Mouse (Mus musculus): ENCODE results near the gene Evx1. TPM values are rescaled to one million over a fixed set of nuclear protein-coding genes. Genes with fewer than 3 reads are reported as not detected.
"Not testable (repeated sequence)": the region's sequence is repeated elsewhere in the genome, so short reads cannot be mapped to it uniquely, and the experiment has no call there.

The Evx1 gene
- polyA plus RNA-seq, 1 experiment: not detected

- TF ChIP-seq POLR2A (IDR thresholded peaks at IDR 0.05; ENCODE audit: low read depth, low read length) (no peak), CTCF (conservative IDR thresholded peaks at IDR 0.05; ENCODE audit: insufficient read depth, insufficient read length, low read depth, low read length) (no peak)
- H3K27me3 ChIP-seq (replicated peaks; ENCODE audit: control insufficient read depth, insufficient read depth, low read length): peaks cover 7% of the 10 kb centered on the region
- WGBS: 10% methylated on average over 16 of the region's 16 CpGs
- no peak overlapping the region for H3K4me3 ChIP-seq (ENCODE audit: insufficient read depth, low read depth, low read length)
- no peak for DNase-seq
- H3K4me1 ChIP-seq (ENCODE audit: control insufficient read depth, insufficient read depth, low read length): no peaks in the 10 kb centered on the region
- H3K36me3 ChIP-seq (ENCODE audit: control insufficient read depth, insufficient read depth, low read length): no peaks in the 10 kb centered on the region
- H3K27ac ChIP-seq (ENCODE audit: insufficient read depth, low read depth, low read length): no peak overlapping the region
Measured at GRCm38 (mm10) chr6:52322721-52323215, 9.5 kb downstream of the Evx1 start.

- TF ChIP-seq POLR2A (IDR thresholded peaks at IDR 0.05; ENCODE audit: low read depth, low read length): no peak
- TF ChIP-seq CTCF (conservative IDR thresholded peaks at IDR 0.05; ENCODE audit: insufficient read depth, insufficient read length, low read depth, low read length): no peak
- WGBS: 16% methylated on average over 10 of the region's 10 CpGs
- Histone ChIP-seq H3K27ac (ENCODE audit: insufficient read depth, low read depth, low read length) (no peak overlapping the region), H3K4me3 (ENCODE audit: insufficient read depth, low read depth, low read length) (no peak overlapping the region), H3K4me1 (ENCODE audit: control insufficient read depth, insufficient read depth, low read length) (no peaks in the 10 kb centered on the region), H3K27me3 (replicated peaks; ENCODE audit: control insufficient read depth, insufficient read depth, low read length) (peaks cover 7% of the 10 kb centered on the region), H3K36me3 (ENCODE audit: control insufficient read depth, insufficient read depth, low read length) (no peaks in the 10 kb centered on the region)
- no peak for DNase-seq
Measured at GRCm38 (mm10) chr6:52323292-52323691, 10.0 kb downstream of the Evx1 start.

DNA sequence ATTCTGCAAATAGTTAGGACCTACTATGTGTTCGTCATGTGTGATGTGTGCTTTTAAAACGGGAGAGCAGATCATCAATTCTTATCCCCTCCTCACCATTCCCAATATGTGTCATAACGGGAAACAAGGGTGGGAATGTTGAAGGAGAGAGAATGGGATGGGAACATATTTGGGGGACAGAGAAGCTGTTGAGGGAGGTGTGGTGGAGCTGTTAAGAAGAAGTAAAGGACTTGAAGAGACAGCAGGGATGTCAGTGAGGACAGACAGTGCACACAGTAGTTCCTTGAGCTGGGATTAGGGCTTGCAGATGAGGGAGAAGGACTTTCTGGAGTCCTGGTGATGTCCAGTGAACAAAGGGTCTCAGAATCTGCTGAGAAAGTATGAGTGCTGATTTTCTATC lies 10.8 kb downstream of the Evx1 start:
- WGBS: 79% methylated on average over 3 of the region's 3 CpGs
- H3K36me3 ChIP-seq (ENCODE audit: control insufficient read depth, insufficient read depth, low read length): no peaks in the 10 kb centered on the region
- peaks cover 7% of the 10 kb centered on the region for H3K27me3 ChIP-seq (replicated peaks; ENCODE audit: control insufficient read depth, insufficient read depth, low read length)

DNA sequence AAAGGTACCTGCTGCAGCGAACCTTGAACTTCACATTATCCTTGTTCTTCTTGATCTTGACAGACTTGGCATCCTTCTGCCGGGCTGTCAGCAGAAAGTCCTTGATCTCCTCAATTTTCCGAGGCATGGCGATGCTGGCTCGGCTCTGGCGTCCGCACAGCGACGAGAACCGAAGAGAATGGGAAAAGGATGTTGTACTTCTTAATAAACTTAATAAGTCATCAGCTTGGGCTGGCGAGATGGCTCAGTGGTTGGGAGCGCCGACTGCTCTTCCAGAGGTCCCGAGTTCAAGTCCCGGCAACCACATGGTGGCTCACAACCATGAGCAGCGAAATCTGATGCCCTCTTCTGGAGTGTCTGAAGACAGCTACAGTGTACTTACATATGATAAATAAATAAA lies 33.5 kb downstream of the Evx1 start:
- DNase-seq; H3K27ac ChIP-seq (ENCODE audit: insufficient read depth, low read depth, low read length); H3K36me3 ChIP-seq (ENCODE audit: control insufficient read depth, insufficient read depth, low read length); H3K4me1 ChIP-seq (ENCODE audit: control insufficient read depth, insufficient read depth, low read length); H3K27me3 ChIP-seq (replicated peaks; ENCODE audit: control insufficient read depth, insufficient read depth, low read length); H3K4me3 ChIP-seq (ENCODE audit: insufficient read depth, low read depth, low read length): not testable (repeated sequence)
- 92% methylated on average over 16 of the region's 16 CpGs for WGBS

More for the DNA sequence above, 10.8 kb downstream of the Evx1 start:
- TF ChIP-seq CTCF (conservative IDR thresholded peaks at IDR 0.05; ENCODE audit: insufficient read depth, insufficient read length, low read depth, low read length) (no peak), POLR2A (IDR thresholded peaks at IDR 0.05; ENCODE audit: low read depth, low read length) (no peak)
- H3K4me3 ChIP-seq (ENCODE audit: insufficient read depth, low read depth, low read length): no peak overlapping the region
- DNase-seq: no peak
- no peak overlapping the region for H3K27ac ChIP-seq (ENCODE audit: insufficient read depth, low read depth, low read length)
- no peaks in the 10 kb centered on the region for H3K4me1 ChIP-seq (ENCODE audit: control insufficient read depth, insufficient read depth, low read length)

DNA sequence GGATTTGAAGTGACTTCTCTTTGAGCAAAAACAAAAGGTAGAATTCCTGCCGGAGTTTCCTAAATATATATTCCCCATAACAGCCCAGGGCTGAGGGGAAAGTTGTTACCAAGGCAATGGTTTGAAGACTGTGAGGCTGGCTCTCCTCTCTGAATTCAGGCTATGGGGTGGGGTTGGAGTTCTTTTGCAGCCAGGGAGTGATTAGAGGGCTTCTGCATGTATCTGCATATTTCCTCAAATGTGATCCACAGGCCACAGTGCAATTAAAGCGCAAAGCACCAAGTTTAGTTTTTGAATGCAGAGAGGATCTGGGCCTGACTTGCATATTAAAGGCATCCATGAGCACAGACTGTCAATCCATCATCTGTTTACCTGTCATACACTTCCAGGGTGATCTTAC lies 52.7 kb downstream of the Evx1 start:
- Histone ChIP-seq H3K27me3 (replicated peaks; ENCODE audit: control insufficient read depth, insufficient read depth, low read length) (no peaks in the 10 kb centered on the region), H3K27ac (ENCODE audit: insufficient read depth, low read depth, low read length) (no peak overlapping the region), H3K4me3 (ENCODE audit: insufficient read depth, low read depth, low read length) (no peak overlapping the region), H3K36me3 (ENCODE audit: control insufficient read depth, insufficient read depth, low read length) (no peaks in the 10 kb centered on the region), H3K4me1 (ENCODE audit: control insufficient read depth, insufficient read depth, low read length) (no peaks in the 10 kb centered on the region; the same call in 1 of the 2 replicates)
- TF ChIP-seq POLR2A (IDR thresholded peaks at IDR 0.05; ENCODE audit: low read depth, low read length) (no peak), CTCF (conservative IDR thresholded peaks at IDR 0.05; ENCODE audit: insufficient read depth, insufficient read length, low read depth, low read length) (no peak)
- WGBS: 91% methylated on average over 2 of the region's 2 CpGs
- DNase-seq: no peak

DNA sequence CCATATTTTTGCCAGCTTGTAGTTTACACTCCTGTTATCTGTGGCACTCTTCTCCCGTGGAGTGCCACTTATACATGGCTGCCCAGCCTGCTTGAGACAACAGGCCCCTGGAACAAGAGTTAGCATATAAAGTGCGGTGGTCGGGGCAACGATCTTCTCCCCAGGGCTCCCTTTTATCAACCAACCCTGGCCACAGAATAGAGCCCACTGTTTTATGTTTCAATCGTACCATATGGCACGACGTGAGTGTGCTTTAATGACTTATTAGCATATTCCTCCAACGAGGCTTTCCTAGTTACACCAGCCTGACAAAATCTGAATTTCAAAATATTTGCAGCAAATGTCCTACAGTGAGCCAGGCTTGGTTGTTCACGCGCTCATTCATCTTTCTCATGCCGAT lies 53.2 kb downstream of the Evx1 start:
- Histone ChIP-seq H3K27me3 (replicated peaks; ENCODE audit: control insufficient read depth, insufficient read depth, low read length) (no peaks in the 10 kb centered on the region), H3K4me3 (ENCODE audit: insufficient read depth, low read depth, low read length) (no peak overlapping the region), H3K27ac (ENCODE audit: insufficient read depth, low read depth, low read length) (no peak overlapping the region), H3K36me3 (ENCODE audit: control insufficient read depth, insufficient read depth, low read length) (no peaks in the 10 kb centered on the region), H3K4me1 (ENCODE audit: control insufficient read depth, insufficient read depth, low read length) (no peaks in the 10 kb centered on the region; the same call in 1 of the 2 replicates)
- 75% methylated on average over 11 of the region's 11 CpGs for WGBS
- TF ChIP-seq CTCF (conservative IDR thresholded peaks at IDR 0.05; ENCODE audit: insufficient read depth, insufficient read length, low read depth, low read length) (no peak), POLR2A (IDR thresholded peaks at IDR 0.05; ENCODE audit: low read depth, low read length) (no peak)
- no peak for DNase-seq

DNA sequence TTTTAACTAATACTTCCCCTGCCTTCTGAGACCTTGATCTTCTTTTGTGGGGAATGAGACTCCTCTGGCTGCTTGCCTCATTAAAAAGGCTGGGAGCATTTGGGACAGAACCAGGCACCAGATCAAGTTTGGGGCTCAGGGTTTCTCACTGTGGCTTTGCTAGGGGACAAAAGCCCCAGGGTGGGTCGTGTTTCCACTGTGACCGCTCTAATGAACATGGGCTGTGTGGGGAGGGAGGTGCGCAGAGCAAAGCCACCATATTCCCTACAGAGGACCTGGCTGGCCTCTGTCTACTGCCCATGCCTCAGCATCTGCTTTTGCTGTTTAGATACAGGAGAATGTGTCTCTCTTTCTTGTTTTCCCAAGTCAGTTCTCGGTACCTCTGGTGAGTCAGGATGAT lies 53.8 kb downstream of the Evx1 start:
- Histone ChIP-seq H3K27me3 (replicated peaks; ENCODE audit: control insufficient read depth, insufficient read depth, low read length) (no peaks in the 10 kb centered on the region), H3K27ac (ENCODE audit: insufficient read depth, low read depth, low read length) (no peak overlapping the region), H3K36me3 (ENCODE audit: control insufficient read depth, insufficient read depth, low read length) (no peaks in the 10 kb centered on the region), H3K4me1 (ENCODE audit: control insufficient read depth, insufficient read depth, low read length) (no peaks in the 10 kb centered on the region; the same call in 1 of the 2 replicates), H3K4me3 (ENCODE audit: insufficient read depth, low read depth, low read length) (no peak overlapping the region)
- 79% methylated on average over 4 of the region's 4 CpGs for WGBS
- DNase-seq: no peak
- no peak for TF ChIP-seq CTCF (conservative IDR thresholded peaks at IDR 0.05; ENCODE audit: insufficient read depth, insufficient read length, low read depth, low read length)
- TF ChIP-seq POLR2A (IDR thresholded peaks at IDR 0.05; ENCODE audit: low read depth, low read length): no peak

Other genes with a start within 250 kb of the Evx1 start
- 1.2 and 1.3 TPM in 2 replicates for gene Hoxa1, start 155.2 kb upstream of the Evx1 start, polyA plus RNA-seq (2012; rRNA removed)
- 1.3 and 1.6 TPM in 2 replicates for gene Hoxa2, start 148.7 kb upstream of the Evx1 start, polyA plus RNA-seq (2012; rRNA removed)
- gene 5730596B20Rik, start 136.0 kb upstream of the Evx1 start, polyA plus RNA-seq (2012; rRNA removed): 0.19 and 0.22 TPM in 2 replicates
- gene Hoxa4, start 121.7 kb upstream of the Evx1 start, polyA plus RNA-seq (2012; rRNA removed): 2.8 TPM in 2 replicates
- 6.9 and 8.1 TPM in 2 replicates for gene Hoxa5, start 108.9 kb upstream of the Evx1 start, polyA plus RNA-seq (2012; rRNA removed)
- gene Hoxa6, start 104.8 kb upstream of the Evx1 start, polyA plus RNA-seq (2012; rRNA removed): 2.4 and 3.4 TPM in 2 replicates
- gene Hoxa3, start 100.2 kb upstream of the Evx1 start, polyA plus RNA-seq (2012; rRNA removed): 7.4 and 7.6 TPM in 2 replicates
- 0.78 and 2.9 TPM in 2 replicates for gene Gm28308, start 100.2 kb upstream of the Evx1 start, polyA plus RNA-seq (2012; rRNA removed)
- gene Hoxa7, start 91.6 kb upstream of the Evx1 start, polyA plus RNA-seq (2012; rRNA removed): 44.1 and 45.9 TPM in 2 replicates
- 36.0 and 63.1 TPM in 2 replicates for gene Hoxa9, start 82.4 kb upstream of the Evx1 start, polyA plus RNA-seq (2012; rRNA removed)
- gene Hoxa10, start 72.6 kb upstream of the Evx1 start, polyA plus RNA-seq (2012; rRNA removed): 34.0 and 34.4 TPM in 2 replicates
- gene Hoxa11, start 67.7 kb upstream of the Evx1 start, polyA plus RNA-seq (2012; rRNA removed): 3.7 TPM in 2 replicates
- gene Hoxa13, start 52.6 kb upstream of the Evx1 start, polyA plus RNA-seq (2012; rRNA removed): not detected in 2 replicates

Measured in kidney, adult 2 months (tissue).